Mouse (Mus musculus): ENCODE measurements around the gene Lss.
A peak's percentile ranks its signal among the peaks of the same experiment; 100 is the strongest.

Gene Lss

GRCm38 (mm10) chr10:76531375-76531774 is at the start of gene Lss:
Gene Lss, plus strand, starts transcription at chr10:76531588.
- peak; percentile 96 for DNase-seq (ENCODE audit: low spot score)

GRCm38 (mm10) chr10:76486302-76486701 is 45.1 kb upstream of the Lss start:
- no peak for DNase-seq (ENCODE audit: low spot score)

- no peak for DNase-seq (ENCODE audit: low spot score)
Measured at GRCm38 (mm10) chr10:76488265-76488664, 43.1 kb upstream of the Lss start.

GRCm38 (mm10) chr10:76489205-76489604 is 42.2 kb upstream of the Lss start:
- DNase-seq (ENCODE audit: low spot score) = no peak

GRCm38 (mm10) chr10:76493527-76493926 is 37.9 kb upstream of the Lss start:
- no peak for DNase-seq (ENCODE audit: low spot score)

GRCm38 (mm10) chr10:76495501-76495900 is 35.9 kb upstream of the Lss start:
- no peak for DNase-seq (ENCODE audit: low spot score)

GRCm38 (mm10) chr10:76496366-76496765 is 35.0 kb upstream of the Lss start:
- no peak for DNase-seq (ENCODE audit: low spot score)

GRCm38 (mm10) chr10:76497522-76497921 is 33.9 kb upstream of the Lss start:
- DNase-seq (ENCODE audit: low spot score) = no peak

- DNase-seq (ENCODE audit: low spot score) = no peak
Measured at GRCm38 (mm10) chr10:76504271-76504943, 27.0 kb upstream of the Lss start.

GRCm38 (mm10) chr10:76505865-76506264 is 25.5 kb upstream of the Lss start:
- DNase-seq (ENCODE audit: low spot score) = no peak

- peak; percentile 70 for DNase-seq (ENCODE audit: low spot score)
Measured at GRCm38 (mm10) chr10:76512965-76513583, 18.3 kb upstream of the Lss start.

- no peak for DNase-seq (ENCODE audit: low spot score)
Measured at GRCm38 (mm10) chr10:76530922-76531321, 466 bp upstream of the Lss start.

GRCm38 (mm10) chr10:76531828-76532227 is 440 bp downstream of the Lss start:
- no peak for DNase-seq (ENCODE audit: low spot score)

- no peak for DNase-seq (ENCODE audit: low spot score)
Measured at GRCm38 (mm10) chr10:76535526-76535925, 4.1 kb downstream of the Lss start.

GRCm38 (mm10) chr10:76537619-76538018 is 6.2 kb downstream of the Lss start:
- no peak for DNase-seq (ENCODE audit: low spot score)

- DNase-seq (ENCODE audit: low spot score) = no peak
Measured at GRCm38 (mm10) chr10:76541336-76542085, 10.1 kb downstream of the Lss start.

GRCm38 (mm10) chr10:76542636-76543375 is 11.4 kb downstream of the Lss start:
- DNase-seq (ENCODE audit: low spot score) = no peak

GRCm38 (mm10) chr10:76546566-76546965 is 15.2 kb downstream of the Lss start:
- no peak for DNase-seq (ENCODE audit: low spot score)

GRCm38 (mm10) chr10:76548218-76548617 is 16.8 kb downstream of the Lss start:
- DNase-seq (ENCODE audit: low spot score) = no peak

GRCm38 (mm10) chr10:76550458-76550857 is 19.1 kb downstream of the Lss start:
- no peak for DNase-seq (ENCODE audit: low spot score)

- DNase-seq (ENCODE audit: low spot score) = no peak
Measured at GRCm38 (mm10) chr10:76551556-76551955, 20.2 kb downstream of the Lss start.

GRCm38 (mm10) chr10:76554061-76554460 is 22.7 kb downstream of the Lss start:
- no peak for DNase-seq (ENCODE audit: low spot score)

Data from ovary, postnatal 36 days (tissue).